Mouse (Mus musculus): ENCODE results near the gene Exoc3l4. TPM values are rescaled to one million over a fixed set of nuclear protein-coding genes. Genes with fewer than 3 reads are reported as not detected.
A peak's percentile ranks its signal among the peaks of the same experiment; 100 is the strongest.

The Exoc3l4 gene
- total RNA-seq, 2 experiments from 2014 or later, result 4.8 to 6.7 TPM

DNA sequence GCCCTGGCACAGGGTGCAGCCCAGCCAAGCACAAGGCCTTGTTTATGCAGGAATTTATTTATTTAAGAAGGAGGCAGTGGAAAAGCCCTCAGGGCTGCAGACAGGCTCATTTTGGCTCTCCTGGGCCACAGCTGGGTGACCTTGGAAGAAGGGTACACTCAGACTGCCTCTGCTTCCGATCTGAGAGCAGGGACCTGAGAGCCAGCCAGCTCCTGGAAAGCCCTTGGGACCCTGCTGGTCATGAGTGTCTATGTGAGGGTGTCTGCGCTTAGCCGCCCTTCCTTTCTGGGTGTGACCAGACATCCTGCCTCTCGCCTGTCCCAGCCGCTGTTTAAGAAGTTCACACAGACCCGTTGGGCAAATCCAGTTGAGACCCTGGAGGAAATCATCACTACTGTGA lies 33.5 kb downstream of the Exoc3l4 start:
- peak; percentile 64 to 77 for DNase-seq

- DNase-seq, result no peak
Measured at GRCm38 (mm10) chr12:111451561-111451960, 34.7 kb downstream of the Exoc3l4 start.

- DNase-seq, result no peak
Measured at GRCm38 (mm10) chr12:111454021-111454420, 37.2 kb downstream of the Exoc3l4 start.

- DNase-seq, result no peak
Measured at GRCm38 (mm10) chr12:111454543-111455280, 37.9 kb downstream of the Exoc3l4 start.

DNA sequence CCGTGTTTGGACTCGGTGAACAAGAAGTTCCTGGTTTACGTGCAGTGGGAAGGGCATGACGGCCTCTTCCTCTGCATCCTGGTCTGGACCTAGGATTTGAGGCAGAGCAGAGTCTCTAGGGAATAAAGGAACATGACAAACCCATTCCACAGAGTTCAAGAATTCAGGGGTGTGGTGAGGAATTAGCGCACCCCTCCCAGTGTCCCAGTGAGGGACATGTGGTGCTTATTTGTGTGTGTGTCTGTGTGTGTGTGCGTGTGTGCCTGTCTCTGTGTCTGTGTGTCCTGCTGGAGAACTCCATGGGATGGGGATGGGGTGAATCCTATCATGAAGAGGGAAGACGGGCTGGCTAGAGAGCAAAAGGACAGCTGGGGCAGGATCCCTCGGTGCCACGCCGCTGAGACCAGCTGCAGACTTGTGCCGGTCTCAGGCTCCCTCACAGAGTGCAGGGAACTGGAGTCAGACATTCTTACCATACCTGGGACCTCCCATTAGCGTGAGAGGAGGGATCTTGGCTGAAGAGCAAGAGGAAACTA lies 38.6 kb downstream of the Exoc3l4 start:
- no peak for DNase-seq

GRCm38 (mm10) chr12:111455860-111456259 lies 39.0 kb downstream of the Exoc3l4 start:
- no peak for DNase-seq

GRCm38 (mm10) chr12:111457742-111458141 lies 40.9 kb downstream of the Exoc3l4 start:
- no peak for DNase-seq

DNA sequence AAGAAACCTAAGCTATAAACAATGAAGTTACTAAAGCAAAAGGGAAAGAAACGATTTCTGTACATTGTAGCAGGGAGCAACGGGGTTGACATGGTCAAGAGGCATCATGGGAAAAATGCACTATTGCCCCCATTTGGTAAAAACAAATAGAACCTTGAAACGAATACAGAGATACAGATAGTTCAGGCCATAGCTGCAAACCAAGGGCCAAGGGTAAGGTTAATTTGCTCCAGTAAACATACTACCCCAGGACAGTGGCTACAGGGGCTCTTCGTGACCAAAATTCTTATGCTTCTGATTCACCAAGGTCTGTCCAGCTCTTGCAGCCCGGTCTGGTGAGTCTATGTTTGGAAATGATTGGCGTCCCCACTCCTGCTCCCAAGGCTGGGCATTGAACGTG lies 46.8 kb downstream of the Exoc3l4 start:
- no peak for DNase-seq

- DNase-seq, result no peak
Measured at GRCm38 (mm10) chr12:111466369-111466768, 49.6 kb downstream of the Exoc3l4 start.

DNA sequence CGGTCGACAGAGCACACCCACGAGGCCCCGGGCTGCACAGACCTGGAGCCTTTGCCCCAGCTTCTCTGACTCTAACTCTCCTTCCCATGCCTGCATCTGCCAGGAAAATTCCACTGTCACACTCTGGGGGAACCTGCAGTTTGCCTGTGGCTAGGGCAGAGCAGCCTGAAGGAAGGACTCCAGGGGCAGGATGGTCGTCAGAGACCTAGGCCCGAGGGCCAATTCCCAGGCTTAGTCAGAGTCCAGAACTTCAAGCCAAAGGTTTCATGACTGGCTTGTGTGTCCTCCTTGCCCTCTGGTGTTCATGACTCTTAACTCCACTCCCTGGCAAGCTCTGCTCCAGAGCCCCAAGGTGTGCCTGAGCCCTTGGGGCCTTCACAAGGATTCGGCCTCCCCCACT lies 51.4 kb downstream of the Exoc3l4 start:
- DNase-seq, result no peak

- DNase-seq, result peak; percentile 78 to 87
Measured at GRCm38 (mm10) chr12:111469507-111469906, 52.7 kb downstream of the Exoc3l4 start.

- no peak for DNase-seq
Measured at GRCm38 (mm10) chr12:111471119-111471518, 54.3 kb downstream of the Exoc3l4 start.

GRCm38 (mm10) chr12:111471721-111472120 lies 54.9 kb downstream of the Exoc3l4 start:
- no peak for DNase-seq

DNA sequence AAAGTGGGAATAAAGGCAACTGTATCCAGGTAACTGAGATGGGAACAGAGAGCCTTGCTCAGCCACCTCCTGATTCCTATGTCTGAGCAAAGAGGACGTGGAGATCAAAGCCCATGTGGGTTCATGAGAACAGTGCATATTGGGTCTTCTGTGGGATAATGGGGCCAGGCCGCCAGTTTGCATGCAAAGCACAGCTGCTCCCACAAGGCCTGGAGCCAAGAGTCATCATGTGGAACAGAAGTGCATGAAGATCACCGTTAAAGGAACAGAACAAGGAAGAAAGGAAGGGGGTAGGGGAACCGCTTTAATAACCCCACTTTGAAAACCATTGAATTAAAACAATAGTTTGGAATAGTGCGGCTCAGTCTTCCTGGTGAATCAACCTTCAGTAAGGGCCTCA lies 56.1 kb downstream of the Exoc3l4 start:
- DNase-seq, result no peak

DNA sequence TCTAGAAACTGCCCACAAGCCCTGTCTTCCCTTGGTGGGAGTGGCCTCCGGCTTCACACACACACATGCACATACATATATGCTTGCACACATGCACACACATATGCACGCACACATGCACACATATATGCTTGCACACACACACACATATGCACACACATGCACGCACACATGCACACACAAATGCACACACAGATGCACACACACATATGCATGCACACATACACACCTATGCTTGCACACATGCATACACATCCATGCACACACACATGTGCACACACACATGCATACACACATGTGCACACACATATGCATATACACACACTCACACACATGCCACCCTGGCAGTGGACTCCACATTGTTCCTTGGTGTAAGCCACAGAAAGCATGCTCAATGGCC lies 57.6 kb downstream of the Exoc3l4 start:
- DNase-seq, result no peak

DNA sequence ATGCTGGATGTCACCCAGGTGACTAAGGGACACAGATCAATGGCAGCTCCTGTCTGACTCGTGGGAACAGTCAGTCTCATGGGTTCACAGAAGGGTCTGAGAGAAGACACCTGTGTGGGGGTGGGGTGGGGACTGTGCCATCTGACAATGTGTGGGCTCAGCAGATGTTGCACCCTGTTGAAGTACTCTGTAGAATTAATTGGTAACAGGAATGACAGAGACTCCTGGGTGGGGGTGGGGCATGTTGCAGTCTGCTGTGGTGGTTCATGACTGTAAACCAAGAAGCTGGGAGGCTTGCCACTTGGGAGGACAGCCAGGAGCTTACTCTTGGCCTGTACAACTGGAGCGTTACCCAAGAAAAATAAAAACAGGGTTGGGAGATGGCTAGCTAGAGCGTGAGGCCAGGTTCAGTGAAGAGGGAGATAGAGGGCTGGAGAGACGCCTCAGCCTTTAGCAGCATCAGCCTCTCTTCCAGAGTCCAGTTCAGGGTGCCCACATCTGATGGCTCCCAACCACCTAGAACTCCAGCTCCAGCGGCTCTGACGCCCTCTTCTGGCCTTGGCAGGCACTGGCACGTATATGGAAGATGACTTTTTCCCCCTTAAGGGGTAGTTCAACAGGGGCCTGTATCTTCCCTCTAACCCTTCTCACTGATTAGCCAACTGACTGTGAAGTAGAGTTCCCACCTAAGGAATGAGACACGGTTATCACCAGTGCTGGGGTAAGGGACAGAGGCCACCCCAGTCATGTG lies 58.3 kb downstream of the Exoc3l4 start:
- DNase-seq, result peak; percentile 56 to 66

GRCm38 (mm10) chr12:111478924-111479323 lies 62.1 kb downstream of the Exoc3l4 start:
- no peak for DNase-seq

DNA sequence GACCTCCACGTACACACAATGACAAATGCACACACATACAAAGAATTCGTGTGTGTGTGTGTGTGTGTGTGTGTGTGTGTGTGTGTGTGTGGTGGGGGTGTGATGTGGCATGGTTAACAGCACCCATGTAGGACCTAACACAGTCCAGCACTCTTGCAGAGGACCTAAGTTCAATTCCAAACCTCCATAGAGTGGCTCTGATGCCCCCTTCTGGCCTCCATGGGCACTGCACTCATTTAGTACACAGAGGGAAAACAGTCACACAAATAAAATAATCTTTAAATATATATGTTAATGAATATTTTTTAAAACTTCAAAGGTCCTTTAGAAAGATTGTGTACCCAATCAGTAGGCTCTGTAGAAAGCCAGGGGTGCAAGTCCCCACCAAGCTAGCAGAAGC lies 63.1 kb downstream of the Exoc3l4 start:
- peak in 1 of 2 experiments; percentile 51 for DNase-seq

Other genes starting within 250 kb of the Exoc3l4 start
- gene 4930595D18Rik, start 232.5 kb upstream of the Exoc3l4 start, total RNA-seq (2021), result not detected
- not detected for gene Amn, start 145.9 kb upstream of the Exoc3l4 start, total RNA-seq (2021)
- 100 to 1,000 TPM; 112 to 153 TPM for gene Cdc42bpb, start 39.3 kb upstream of the Exoc3l4 start, total RNA-seq (2021)
- gene Lbhd2, start 10.2 kb upstream of the Exoc3l4 start, total RNA-seq (2021), result under 1 TPM in 1 of 2 experiments, not detected in 1; 0.59 TPM
- 10 to 100 TPM; 13.9 to 14.3 TPM for gene Tnfaip2, start 25.5 kb downstream of the Exoc3l4 start, total RNA-seq (2021)
- gene Gm266, start 68.8 kb downstream of the Exoc3l4 start, total RNA-seq (2021), result under 1 TPM in 1 of 2 experiments, not detected in 1; 0.53 TPM
- 100 to 1,000 TPM; 309 to 376 TPM for gene Eif5, start 121.0 kb downstream of the Exoc3l4 start, total RNA-seq (2021)
- 10 to 100 TPM; 93.4 to 99.0 TPM for gene Mark3, start 157.5 kb downstream of the Exoc3l4 start, total RNA-seq (2021)